Mouse (Mus musculus): ENCODE data around the gene Gm3448. TPM values are rescaled to one million over a fixed set of nuclear protein-coding genes. Genes with fewer than 3 reads are reported as not detected.
"Not testable (repeated sequence)": the region's sequence is repeated elsewhere in the genome, so short reads cannot be mapped to it uniquely, and the experiment has no call there.

Gm3448 gene
- polyA plus RNA-seq, 1 experiment from 2014 or later, result 4.6 TPM

- H3K27me3 ChIP-seq (ENCODE audit: control insufficient read depth, insufficient read depth, low read length); DNase-seq (ENCODE audit: low spot score, missing footprints); H3K4me1 ChIP-seq (ENCODE audit: control insufficient read depth, insufficient read depth, low read length); H3K9me3 ChIP-seq (ENCODE audit: control insufficient read depth, low read length); H3K36me3 ChIP-seq (ENCODE audit: control insufficient read depth, insufficient read depth, low read length); H3K4me2 ChIP-seq; H3K9ac ChIP-seq (ENCODE audit: low read length); H3K27ac ChIP-seq (ENCODE audit: low read depth, low read length); H3K4me3 ChIP-seq (ENCODE audit: low read depth, low read length): not testable (repeated sequence)
- WGBS, result 5% methylated on average over 4 of the region's 7 CpGs
- ATAC-seq (ENCODE audit: low FRiP score), result peak; percentile 19; the same call in 1 of the 2 replicates
Observed at GRCm38 (mm10) chr17:14977718-14978361, 63.5 kb downstream of the Gm3448 start.

- not testable (repeated sequence) for H3K9me3 ChIP-seq (ENCODE audit: control insufficient read depth, low read length); H3K27me3 ChIP-seq (ENCODE audit: control insufficient read depth, insufficient read depth, low read length); H3K9ac ChIP-seq (ENCODE audit: low read length); H3K36me3 ChIP-seq (ENCODE audit: control insufficient read depth, insufficient read depth, low read length); DNase-seq (ENCODE audit: low spot score, missing footprints); H3K4me1 ChIP-seq (ENCODE audit: control insufficient read depth, insufficient read depth, low read length); ATAC-seq (ENCODE audit: low FRiP score); H3K4me3 ChIP-seq (ENCODE audit: low read depth, low read length); H3K4me2 ChIP-seq; H3K27ac ChIP-seq (ENCODE audit: low read depth, low read length)
- WGBS, result no CpG with 5 or more reads among the region's 6 CpGs
Observed at GRCm38 (mm10) chr17:14968373-14968913, 72.9 kb downstream of the Gm3448 start.

GRCm38 (mm10) chr17:14961557-14962154, 79.7 kb downstream of the Gm3448 start:
- H3K36me3 ChIP-seq (ENCODE audit: control insufficient read depth, insufficient read depth, low read length); H3K4me3 ChIP-seq (ENCODE audit: low read depth, low read length); DNase-seq (ENCODE audit: low spot score, missing footprints); H3K9me3 ChIP-seq (ENCODE audit: control insufficient read depth, low read length); H3K9ac ChIP-seq (ENCODE audit: low read length); H3K4me2 ChIP-seq; H3K27me3 ChIP-seq (ENCODE audit: control insufficient read depth, insufficient read depth, low read length); H3K4me1 ChIP-seq (ENCODE audit: control insufficient read depth, insufficient read depth, low read length); H3K27ac ChIP-seq (ENCODE audit: low read depth, low read length): not testable (repeated sequence)
- no CpG with 5 or more reads among the region's 44 CpGs for WGBS
- ATAC-seq (ENCODE audit: low FRiP score), result peak; percentile 95

- H3K9ac ChIP-seq (ENCODE audit: low read length), result peak within 1 kb of the TSS; percentile 74
- WGBS, result under 1% methylated on average over 38 of the region's 100 CpGs
- peak within 1 kb of the TSS; percentile 65 for H3K4me3 ChIP-seq (ENCODE audit: low read depth, low read length)
- H3K27ac ChIP-seq (ENCODE audit: low read depth, low read length); H3K9me3 ChIP-seq (ENCODE audit: control insufficient read depth, low read length); H3K36me3 ChIP-seq (ENCODE audit: control insufficient read depth, insufficient read depth, low read length); H3K4me1 ChIP-seq (ENCODE audit: control insufficient read depth, insufficient read depth, low read length); H3K27me3 ChIP-seq (ENCODE audit: control insufficient read depth, insufficient read depth, low read length): not testable (repeated sequence)
- ATAC-seq (ENCODE audit: low FRiP score), result peak; percentile 84
- DNase-seq (ENCODE audit: low spot score, missing footprints), result peak; percentile 93
- H3K4me2 ChIP-seq, result peak within 1 kb of the TSS; percentile 66
Observed at GRCm38 (mm10) chr17:14960951-14961556, 80.3 kb downstream of the Gm3448 start, which contains the start of gene Phf10. Phf10 (minus strand) TSS chr17:14961273.

GRCm38 (mm10) chr17:14960520-14960919, 80.8 kb downstream of the Gm3448 start:
- Histone ChIP-seq H3K27me3 (ENCODE audit: control insufficient read depth, insufficient read depth, low read length) (no peaks in the 10 kb centered on the region), H3K9me3 (ENCODE audit: control insufficient read depth, low read length) (no peaks in the 10 kb centered on the region), H3K4me2 (peak overlapping the region; percentile 66), H3K4me1 (ENCODE audit: control insufficient read depth, insufficient read depth, low read length) (peaks cover 3% of the 10 kb centered on the region), H3K4me3 (ENCODE audit: low read depth, low read length) (peak overlapping the region; percentile 65), H3K27ac (ENCODE audit: low read depth, low read length) (no peak overlapping the region), H3K36me3 (ENCODE audit: control insufficient read depth, insufficient read depth, low read length) (no peaks in the 10 kb centered on the region), H3K9ac (ENCODE audit: low read length) (peak overlapping the region; percentile 74)
- ATAC-seq (ENCODE audit: low FRiP score) (peak; percentile 33), DNase-seq (ENCODE audit: low spot score, missing footprints) (peak; percentile 87)
- WGBS, result under 1% methylated on average over 19 of the region's 23 CpGs

- no peak overlapping the region for H3K27ac ChIP-seq (ENCODE audit: low read depth, low read length)
- H3K27me3 ChIP-seq (ENCODE audit: control insufficient read depth, insufficient read depth, low read length), result no peaks in the 10 kb centered on the region
- 0 out of 2 replicates have a peak overlapping the region, but pooled peaks have one; percentile 14 for H3K4me3 ChIP-seq (ENCODE audit: low read depth, low read length)
- H3K9ac ChIP-seq (ENCODE audit: low read length), result peak overlapping the region; percentile 40; the same call in 1 of the 2 replicates
- WGBS, result 33% methylated on average over 3 of the region's 3 CpGs
- no peak for ATAC-seq (ENCODE audit: low FRiP score)
- H3K36me3 ChIP-seq (ENCODE audit: control insufficient read depth, insufficient read depth, low read length), result no peaks in the 10 kb centered on the region
- peaks cover 3% of the 10 kb centered on the region for H3K4me1 ChIP-seq (ENCODE audit: control insufficient read depth, insufficient read depth, low read length)
- peak overlapping the region; percentile 42 for H3K4me2 ChIP-seq
- DNase-seq (ENCODE audit: low spot score, missing footprints), result no peak
- H3K9me3 ChIP-seq (ENCODE audit: control insufficient read depth, low read length), result no peaks in the 10 kb centered on the region
Observed at GRCm38 (mm10) chr17:14959979-14960378, 81.4 kb downstream of the Gm3448 start.

GRCm38 (mm10) chr17:14958686-14959327, 82.5 kb downstream of the Gm3448 start:
- no peaks in the 10 kb centered on the region for H3K9me3 ChIP-seq (ENCODE audit: control insufficient read depth, low read length)
- WGBS, result 90% methylated on average over 5 of the region's 5 CpGs
- ATAC-seq (ENCODE audit: low FRiP score) (no peak), DNase-seq (ENCODE audit: low spot score, missing footprints) (no peak)
- no peak overlapping the region for H3K27ac ChIP-seq (ENCODE audit: low read depth, low read length)
- H3K4me2 ChIP-seq, result no peak overlapping the region
- H3K27me3 ChIP-seq (ENCODE audit: control insufficient read depth, insufficient read depth, low read length), result no peaks in the 10 kb centered on the region
- peaks cover 3% of the 10 kb centered on the region for H3K4me1 ChIP-seq (ENCODE audit: control insufficient read depth, insufficient read depth, low read length)
- H3K4me3 ChIP-seq (ENCODE audit: low read depth, low read length), result no peak overlapping the region
- no peak overlapping the region for H3K9ac ChIP-seq (ENCODE audit: low read length)
- H3K36me3 ChIP-seq (ENCODE audit: control insufficient read depth, insufficient read depth, low read length), result peaks cover 4% of the 10 kb centered on the region; the same call in 1 of the 2 replicates

- no peak overlapping the region for H3K27ac ChIP-seq (ENCODE audit: low read depth, low read length)
Observed at GRCm38 (mm10) chr17:14953452-14953851, 87.9 kb downstream of the Gm3448 start.

More at GRCm38 (mm10) chr17:14953452-14953851, 87.9 kb downstream of the Gm3448 start:
- H3K9me3 ChIP-seq (ENCODE audit: control insufficient read depth, low read length), result no peaks in the 10 kb centered on the region
- H3K4me2 ChIP-seq, result no peak overlapping the region
- no peaks in the 10 kb centered on the region for H3K4me1 ChIP-seq (ENCODE audit: control insufficient read depth, insufficient read depth, low read length)
- no peak overlapping the region for H3K4me3 ChIP-seq (ENCODE audit: low read depth, low read length)
- H3K36me3 ChIP-seq (ENCODE audit: control insufficient read depth, insufficient read depth, low read length), result peaks cover 10% of the 10 kb centered on the region
- H3K9ac ChIP-seq (ENCODE audit: low read length), result no peak overlapping the region
- DNase-seq (ENCODE audit: low spot score, missing footprints) (no peak), ATAC-seq (ENCODE audit: low FRiP score) (no peak)
- no peaks in the 10 kb centered on the region for H3K27me3 ChIP-seq (ENCODE audit: control insufficient read depth, insufficient read depth, low read length)
- 92% methylated on average over 8 of the region's 8 CpGs for WGBS
